Mouse (Mus musculus): Measurements from ENCODE around the gene Dtd2. TPM values are rescaled to one million over a fixed set of nuclear protein-coding genes. Genes with fewer than 3 reads are reported as not detected.
A peak's percentile ranks its signal among the peaks of the same experiment; 100 is the strongest.

Gene Dtd2
- 10 to 100 TPM in 1 of 2 experiments, 1 to 10 TPM in 1; 9.5 to 10.9 TPM for total RNA-seq (2021)

GRCm38 (mm10) chr12:52005877-52006632 lies at the start of gene Dtd2:
Gene Dtd2 (minus strand): TSS chr12:52006501.
- peak; percentile 91 to 92 for DNase-seq

GRCm38 (mm10) chr12:52049324-52049723 lies 43.0 kb upstream of the Dtd2 start:
- DNase-seq: no peak

GRCm38 (mm10) chr12:52046371-52046770 lies 40.1 kb upstream of the Dtd2 start:
- DNase-seq: no peak

GRCm38 (mm10) chr12:52042818-52043336 lies 36.6 kb upstream of the Dtd2 start:
- DNase-seq: no peak

GRCm38 (mm10) chr12:52038352-52038751 lies 32.1 kb upstream of the Dtd2 start:
- no peak for DNase-seq

- no peak for DNase-seq
Measured at GRCm38 (mm10) chr12:52034956-52035355, 28.7 kb upstream of the Dtd2 start.

GRCm38 (mm10) chr12:52032276-52032675 lies 26.0 kb upstream of the Dtd2 start:
- no peak for DNase-seq

- DNase-seq: no peak
Measured at GRCm38 (mm10) chr12:52027963-52028362, 21.7 kb upstream of the Dtd2 start, which contains the start of gene Gpr33. Gene Gpr33 (minus strand): TSS chr12:52028063.

GRCm38 (mm10) chr12:52014494-52015029 lies 8.3 kb upstream of the Dtd2 start:
- DNase-seq: no peak

GRCm38 (mm10) chr12:52014044-52014443 lies 7.7 kb upstream of the Dtd2 start:
- DNase-seq: no peak

- no peak for DNase-seq
Measured at GRCm38 (mm10) chr12:52013274-52013673, 7.0 kb upstream of the Dtd2 start.

- no peak for DNase-seq
Measured at GRCm38 (mm10) chr12:52012159-52012558, 5.9 kb upstream of the Dtd2 start.

- no peak for DNase-seq
Measured at GRCm38 (mm10) chr12:52010630-52010961, 4.3 kb upstream of the Dtd2 start.

GRCm38 (mm10) chr12:52009928-52010629 lies 3.8 kb upstream of the Dtd2 start:
- DNase-seq: no peak

- DNase-seq: no peak
Measured at GRCm38 (mm10) chr12:52006633-52006994, 313 bp upstream of the Dtd2 start.

GRCm38 (mm10) chr12:52002746-52003145 lies 3.6 kb downstream of the Dtd2 start:
- DNase-seq: no peak

- DNase-seq: peak; percentile 13 to 42
Measured at GRCm38 (mm10) chr12:52001544-52001943, 4.8 kb downstream of the Dtd2 start.

GRCm38 (mm10) chr12:51998366-51998932 lies 7.9 kb downstream of the Dtd2 start:
- DNase-seq: no peak

GRCm38 (mm10) chr12:51995738-51996536 lies 10.4 kb downstream of the Dtd2 start:
- no peak for DNase-seq

GRCm38 (mm10) chr12:51990629-51991028 lies 15.7 kb downstream of the Dtd2 start:
- DNase-seq: no peak

GRCm38 (mm10) chr12:51988536-51988935 lies 17.8 kb downstream of the Dtd2 start:
- DNase-seq: no peak

- no peak for DNase-seq
Measured at GRCm38 (mm10) chr12:51985826-51986225, 20.5 kb downstream of the Dtd2 start.
